Mouse (Mus musculus): ENCODE results near the gene Slf1.

- no peak for TF ChIP-seq CTCF (IDR thresholded peaks at IDR 0.05; ENCODE audit: low read depth)
- TF ChIP-seq EP300 (IDR thresholded peaks at IDR 0.05; ENCODE audit: low read depth) = no peak
Measured at GRCm38 (mm10) chr13:77131132-77131531, 4.1 kb downstream of the Slf1 start.
